Mouse (Mus musculus): ENCODE results near the gene Atp10b. TPM values are rescaled to one million over a fixed set of nuclear protein-coding genes. Genes with fewer than 3 reads are reported as not detected.
"Not testable (repeated sequence)": the region's sequence is repeated elsewhere in the genome, so short reads cannot be mapped to it uniquely, and the experiment has no call there.

The Atp10b gene
- not detected in 2 replicates for total RNA-seq (2015)
- not detected in 2 replicates for total RNA-seq (2017)

GRCm38 (mm10) chr11:43149577-43149976 is at the start of gene Atp10b:
Atp10b (plus strand) TSS chr11:43149877.
- no peak for ATAC-seq (ENCODE audit: poor library complexity, severe bottlenecking)

GRCm38 (mm10) chr11:43101357-43101756 is 48.3 kb upstream of the Atp10b start:
- ATAC-seq (ENCODE audit: poor library complexity, severe bottlenecking): no peak

- ATAC-seq (ENCODE audit: poor library complexity, severe bottlenecking): no peak
Observed at GRCm38 (mm10) chr11:43125908-43126477, 23.7 kb upstream of the Atp10b start.

GRCm38 (mm10) chr11:43126573-43126972 is 23.1 kb upstream of the Atp10b start:
- ATAC-seq (ENCODE audit: poor library complexity, severe bottlenecking): not testable (repeated sequence)

- no peak for ATAC-seq (ENCODE audit: poor library complexity, severe bottlenecking)
Observed at GRCm38 (mm10) chr11:43141296-43141695, 8.4 kb upstream of the Atp10b start.

GRCm38 (mm10) chr11:43142811-43143210 is 6.9 kb upstream of the Atp10b start:
- ATAC-seq (ENCODE audit: poor library complexity, severe bottlenecking): no peak

GRCm38 (mm10) chr11:43144178-43144577 is 5.5 kb upstream of the Atp10b start:
- no peak for ATAC-seq (ENCODE audit: poor library complexity, severe bottlenecking)

GRCm38 (mm10) chr11:43144882-43145281 is 4.8 kb upstream of the Atp10b start:
- not testable (repeated sequence) for ATAC-seq (ENCODE audit: poor library complexity, severe bottlenecking)

GRCm38 (mm10) chr11:43147380-43147779 is 2.3 kb upstream of the Atp10b start:
- ATAC-seq (ENCODE audit: poor library complexity, severe bottlenecking): no peak

GRCm38 (mm10) chr11:43148341-43148740 is 1.3 kb upstream of the Atp10b start:
- no peak for ATAC-seq (ENCODE audit: poor library complexity, severe bottlenecking)

GRCm38 (mm10) chr11:43155004-43155403 is 5.3 kb downstream of the Atp10b start:
- ATAC-seq (ENCODE audit: poor library complexity, severe bottlenecking): no peak

GRCm38 (mm10) chr11:43155417-43155816 is 5.7 kb downstream of the Atp10b start:
- ATAC-seq (ENCODE audit: poor library complexity, severe bottlenecking): no peak

GRCm38 (mm10) chr11:43158814-43159213 is 9.1 kb downstream of the Atp10b start:
- no peak for ATAC-seq (ENCODE audit: poor library complexity, severe bottlenecking)

GRCm38 (mm10) chr11:43160188-43160942 is 10.7 kb downstream of the Atp10b start:
- ATAC-seq (ENCODE audit: poor library complexity, severe bottlenecking): no peak

GRCm38 (mm10) chr11:43170601-43171000 is 20.9 kb downstream of the Atp10b start:
- no peak for ATAC-seq (ENCODE audit: poor library complexity, severe bottlenecking)

GRCm38 (mm10) chr11:43174359-43175116 is 24.9 kb downstream of the Atp10b start:
- no peak for ATAC-seq (ENCODE audit: poor library complexity, severe bottlenecking)

GRCm38 (mm10) chr11:43182401-43182800 is 32.7 kb downstream of the Atp10b start:
- no peak for ATAC-seq (ENCODE audit: poor library complexity, severe bottlenecking)

GRCm38 (mm10) chr11:43182816-43183215 is 33.1 kb downstream of the Atp10b start:
- ATAC-seq (ENCODE audit: poor library complexity, severe bottlenecking): no peak

- no peak for ATAC-seq (ENCODE audit: poor library complexity, severe bottlenecking)
Observed at GRCm38 (mm10) chr11:43183457-43183856, 33.8 kb downstream of the Atp10b start.

GRCm38 (mm10) chr11:43186291-43186690 is 36.6 kb downstream of the Atp10b start:
- ATAC-seq (ENCODE audit: poor library complexity, severe bottlenecking): no peak

GRCm38 (mm10) chr11:43189817-43190593 is 40.3 kb downstream of the Atp10b start:
- no peak for ATAC-seq (ENCODE audit: poor library complexity, severe bottlenecking)

Data from megakaryocyte, adult 5-6 weeks (primary cell).